Mouse (Mus musculus) urinary bladder, postnatal 36 days (tissue): ENCODE results near the gene Zfp853.

Source experiments
- DNase-seq, 2 experiments: peaks; one replicate each; pipeline ENCODE4 v3.0.0; 2022; ENCODE audit warnings: low spot score in 2 of 2, mixed read lengths in 1 of 2

Gene Zfp853

DNA sequence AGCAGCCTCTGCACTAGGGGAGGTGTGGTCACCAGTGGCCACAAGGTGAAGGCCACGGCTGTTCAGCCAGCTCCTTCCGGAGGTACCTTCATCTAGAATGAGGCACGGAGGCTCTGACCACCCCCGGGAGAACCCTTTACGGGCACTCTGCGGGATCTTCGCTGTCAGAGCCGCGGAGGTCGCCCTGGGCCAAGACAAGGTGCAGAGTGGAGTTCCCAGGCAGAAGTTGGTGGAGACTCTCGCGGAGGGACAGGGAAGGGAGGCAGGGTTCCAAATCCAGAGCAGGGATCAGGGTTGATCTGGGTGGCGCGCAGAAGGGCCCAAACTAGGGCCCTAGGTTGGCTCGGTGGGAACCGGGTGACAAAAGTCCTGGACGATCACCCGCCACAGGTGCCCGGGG, 544 bp downstream of the Zfp853 start:
- no peak for DNase-seq

- DNase-seq = no peak
Measured at GRCm38 (mm10) chr5:143289299-143289698, 4.1 kb downstream of the Zfp853 start.

DNA sequence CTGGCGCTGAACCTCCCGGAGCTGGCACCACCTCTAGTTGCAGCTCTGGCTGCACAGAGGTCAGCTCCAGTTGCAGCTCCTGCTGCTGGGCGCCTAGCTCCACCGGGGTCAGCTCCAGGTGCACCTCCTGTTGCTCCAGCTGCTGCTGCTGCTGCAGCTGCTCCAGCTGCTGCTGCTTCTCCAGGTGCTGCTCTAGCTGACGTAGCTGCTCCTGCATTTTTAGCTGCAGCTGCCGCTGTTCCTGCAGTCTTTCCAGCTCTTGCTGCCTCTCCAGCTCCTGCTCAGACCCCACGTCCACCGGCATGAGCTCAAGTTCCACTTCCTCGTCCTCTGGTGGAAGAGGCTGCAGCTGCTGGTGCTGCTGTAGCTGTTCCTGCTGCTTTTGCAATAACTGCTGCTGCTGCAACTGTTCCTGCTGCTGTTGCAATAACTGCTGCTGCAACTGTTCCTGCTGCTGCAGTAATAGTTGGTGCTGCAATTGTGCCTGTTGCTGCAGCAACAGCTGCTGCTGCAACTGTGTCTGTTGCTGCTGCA, 5.0 kb downstream of the Zfp853 start:
- DNase-seq = no peak

DNA sequence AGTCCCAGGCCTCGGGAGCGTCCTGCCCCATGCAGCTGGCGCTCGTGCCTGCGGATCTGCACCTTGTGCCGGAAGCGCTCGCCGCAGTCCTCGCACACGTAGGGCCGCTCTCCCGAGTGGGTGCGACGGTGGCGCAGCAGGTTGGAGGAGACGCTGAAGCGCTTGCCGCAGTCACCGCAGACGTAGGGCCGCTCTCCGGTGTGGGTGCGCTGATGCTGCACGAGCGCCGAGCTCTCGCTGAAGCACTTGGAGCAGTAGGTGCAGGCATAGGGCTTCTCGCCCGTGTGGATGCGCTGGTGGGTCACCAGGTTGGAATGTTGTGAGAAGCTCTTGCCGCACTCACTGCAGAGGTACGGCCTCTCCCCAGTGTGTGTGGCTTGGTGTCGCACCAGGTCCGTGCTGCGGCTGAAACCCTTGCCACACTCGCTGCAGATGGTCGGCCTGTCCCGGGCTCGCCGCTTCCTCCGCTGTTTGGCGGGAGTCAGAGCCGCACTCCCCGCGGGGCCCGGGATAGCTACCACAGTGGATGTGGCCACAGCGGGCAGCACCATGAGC, 5.6 kb downstream of the Zfp853 start:
- DNase-seq = no peak

DNA sequence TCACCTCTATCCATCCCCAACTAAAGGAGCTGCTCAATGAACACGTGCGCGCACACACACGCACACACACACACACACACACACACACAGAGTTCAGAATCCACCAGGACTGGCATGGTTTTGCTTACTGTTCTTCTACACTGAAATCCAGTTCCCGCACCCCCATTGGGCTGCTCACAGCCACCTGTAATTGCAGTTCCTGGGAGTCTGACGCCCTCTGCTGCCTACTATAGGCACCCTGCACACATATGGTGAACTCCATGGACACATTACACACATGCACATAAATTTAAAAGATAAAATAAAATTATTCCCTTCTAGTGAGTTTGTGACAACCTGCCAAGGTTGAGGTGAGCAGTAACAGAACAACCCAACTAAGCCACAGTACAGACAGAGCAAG, 8.7 kb downstream of the Zfp853 start:
- no peak for DNase-seq

GRCm38 (mm10) chr5:143279247-143279646, 14.2 kb downstream of the Zfp853 start:
- DNase-seq = no peak

DNA sequence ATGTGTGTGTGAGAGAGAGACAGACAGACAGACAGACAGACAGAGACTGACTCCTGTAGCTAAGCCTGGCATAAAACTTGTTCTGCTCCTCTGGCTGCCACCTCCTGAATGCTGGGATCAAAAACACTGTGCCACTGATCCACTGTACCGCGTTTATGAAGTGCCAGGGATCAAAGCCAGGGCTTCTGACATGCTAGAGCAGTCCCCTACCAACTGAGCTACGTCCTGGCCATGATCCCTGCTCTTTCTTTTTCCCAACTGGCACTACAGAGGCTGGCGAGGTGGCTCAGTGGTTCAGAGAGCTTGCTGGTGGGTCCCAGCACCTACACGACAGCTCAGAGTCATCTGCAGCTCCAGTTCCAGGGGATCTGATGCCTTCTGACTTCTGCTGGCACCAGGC, 17.7 kb downstream of the Zfp853 start:
- DNase-seq = no peak

DNA sequence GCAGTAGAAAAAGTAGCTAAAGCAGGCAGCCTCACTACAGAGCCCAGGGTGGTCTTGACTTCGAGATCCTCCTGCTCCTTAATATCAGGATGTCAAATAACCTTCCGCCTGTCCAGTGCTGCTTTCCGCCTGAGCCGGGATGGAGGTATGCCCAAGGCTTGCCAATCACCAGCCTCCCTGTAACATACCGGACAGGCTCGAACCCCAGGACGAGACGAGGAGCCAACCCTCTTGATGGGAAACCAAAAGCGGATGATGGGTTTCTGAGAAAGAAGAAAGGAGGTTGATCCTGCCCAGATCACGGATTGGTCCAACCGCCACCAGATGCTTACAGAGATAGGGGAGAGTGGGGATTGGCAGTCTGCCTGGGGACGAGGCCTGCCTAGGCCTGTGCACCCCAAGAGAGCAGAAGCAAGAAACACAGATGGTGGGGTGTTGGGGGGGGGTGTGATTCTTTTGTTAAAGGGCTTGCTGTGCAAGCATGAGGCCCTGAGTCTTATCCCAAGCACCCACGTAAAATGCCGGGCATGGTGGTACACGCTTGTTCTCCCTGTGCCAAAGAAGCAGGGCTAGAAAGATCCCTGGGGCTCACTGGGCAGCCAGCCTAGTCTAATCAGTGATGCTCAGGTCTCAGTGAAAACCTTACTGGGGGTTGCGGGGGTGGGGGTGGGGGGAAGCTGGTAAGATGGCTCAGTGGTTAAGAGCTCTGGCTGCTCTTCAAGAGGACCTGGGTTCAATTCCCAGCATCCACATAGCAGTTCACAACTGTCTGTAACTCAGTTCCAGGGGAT, 20.7 kb downstream of the Zfp853 start:
- no peak for DNase-seq

- no peak for DNase-seq
Measured at GRCm38 (mm10) chr5:143272108-143272507, 21.3 kb downstream of the Zfp853 start.

- no peak for DNase-seq
Measured at GRCm38 (mm10) chr5:143271642-143272041, 21.8 kb downstream of the Zfp853 start.

DNA sequence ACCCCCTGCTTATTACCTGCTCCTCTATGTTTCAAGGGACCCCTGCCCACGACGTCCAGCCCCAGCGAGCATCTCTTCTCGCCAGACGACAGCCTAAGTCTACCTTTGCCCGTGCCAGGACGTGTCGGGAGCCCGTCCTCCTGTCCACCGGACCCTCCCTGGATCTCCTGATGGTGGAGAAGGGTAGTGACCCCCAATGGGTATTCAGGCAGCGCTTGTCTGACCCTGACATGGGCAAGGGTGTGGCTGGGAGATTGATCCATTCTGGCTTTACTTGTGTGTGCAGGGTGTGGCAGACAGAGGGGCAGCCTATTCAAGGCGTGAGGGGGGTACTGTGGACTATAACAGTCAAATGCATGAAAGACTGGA, 23.3 kb downstream of the Zfp853 start:
- DNase-seq = no peak

DNA sequence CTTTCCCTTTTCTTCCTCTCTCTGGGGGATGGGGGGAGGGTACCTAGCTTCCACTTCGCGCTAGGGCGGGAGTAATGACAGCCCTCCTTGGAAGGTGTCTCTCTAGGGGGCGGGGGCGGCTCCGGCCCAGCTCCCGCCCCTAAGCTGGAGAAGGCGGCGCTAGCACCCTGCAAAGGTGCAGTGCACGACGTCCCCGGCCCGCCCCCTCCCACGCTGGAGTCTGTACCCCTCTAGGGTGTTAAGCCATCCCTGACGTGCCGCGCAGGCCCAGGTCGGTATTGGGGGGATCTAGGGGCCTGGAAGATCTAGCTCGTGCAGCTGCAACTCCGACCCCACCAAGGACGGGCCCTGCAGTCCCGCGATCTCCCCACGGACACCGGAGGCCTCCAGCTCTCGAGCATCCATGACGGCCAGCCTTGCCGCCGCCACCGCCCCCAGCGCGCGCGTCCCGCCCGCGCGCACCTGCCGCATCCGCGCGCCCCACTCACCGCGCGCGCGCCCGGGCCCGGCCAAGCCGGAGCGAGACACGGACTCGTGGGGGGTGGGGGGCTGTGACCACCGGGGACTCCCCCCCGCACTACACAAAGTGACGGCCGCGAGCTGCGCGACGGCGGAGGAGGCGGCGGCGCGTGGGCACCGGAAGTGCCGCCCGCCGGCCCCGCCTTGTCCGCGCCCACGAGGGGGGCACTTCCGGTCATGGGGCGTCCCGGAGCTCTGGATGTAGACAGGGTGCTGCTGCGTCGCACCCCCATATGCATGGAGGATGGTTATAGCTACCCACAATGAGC, 23.9 kb downstream of the Zfp853 start, which contains the start of gene Zfp316:
TSS of gene Zfp316 (minus strand) at position 660 of the 788 bp plus-strand sequence.
- DNase-seq = peak; percentile 60 to 64

DNA sequence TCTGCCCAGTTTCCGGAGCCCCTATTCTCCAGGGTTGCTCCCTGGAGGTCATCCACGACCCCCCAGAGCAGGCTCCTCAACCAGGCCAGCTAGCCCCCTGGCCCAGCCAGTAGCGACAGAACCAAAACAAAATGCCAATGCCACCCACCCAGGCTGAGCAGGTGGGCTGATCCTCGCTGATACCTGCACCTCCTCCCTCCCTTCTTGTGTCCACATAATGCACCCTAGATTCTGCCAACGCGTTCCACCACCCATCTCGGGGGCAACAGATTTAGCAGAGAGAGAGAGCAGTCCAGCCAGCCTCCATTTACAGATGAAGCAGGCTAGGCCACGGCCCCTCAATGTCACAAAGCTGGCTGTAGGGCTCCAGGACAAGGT, 24.4 kb downstream of the Zfp853 start:
- no peak for DNase-seq

DNA sequence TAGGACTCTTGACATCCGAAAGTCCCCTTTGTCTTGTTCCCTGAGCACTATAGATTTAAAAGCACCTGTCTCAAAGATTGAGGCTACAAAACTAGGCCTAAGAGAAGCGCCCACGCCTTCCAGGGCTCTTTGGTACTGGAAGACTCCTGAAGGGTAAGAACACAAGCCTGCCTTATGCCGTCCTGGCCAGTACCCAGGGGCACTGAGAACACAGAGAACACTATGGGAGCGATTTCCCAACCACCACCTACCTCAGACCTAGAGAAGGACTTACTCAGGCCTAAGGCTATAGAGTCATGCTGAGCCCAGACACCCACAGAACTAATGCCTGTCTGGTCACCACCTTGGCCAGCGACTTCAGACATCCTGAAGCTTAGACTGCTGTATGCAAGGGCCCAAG, 26.6 kb downstream of the Zfp853 start:
- no peak for DNase-seq

DNA sequence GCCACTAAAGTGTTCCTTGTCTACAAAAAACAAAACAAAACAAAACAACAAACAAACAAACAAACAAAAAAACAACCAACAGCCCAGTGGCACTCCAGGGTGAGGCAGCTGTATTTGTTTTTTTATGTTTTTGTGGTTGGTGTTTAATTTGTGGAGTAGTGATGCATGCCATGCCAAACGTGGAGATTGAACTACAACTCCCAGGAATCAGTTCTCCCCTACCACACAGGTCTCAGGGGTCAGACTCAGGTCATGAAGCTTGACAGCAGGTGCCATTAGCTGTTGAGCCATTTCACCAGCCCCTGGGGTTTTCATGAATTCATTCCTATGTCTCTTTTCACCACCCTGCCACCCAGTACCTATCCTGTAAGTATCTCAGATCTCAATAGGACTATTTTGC, 28.0 kb downstream of the Zfp853 start:
- DNase-seq = no peak

DNA sequence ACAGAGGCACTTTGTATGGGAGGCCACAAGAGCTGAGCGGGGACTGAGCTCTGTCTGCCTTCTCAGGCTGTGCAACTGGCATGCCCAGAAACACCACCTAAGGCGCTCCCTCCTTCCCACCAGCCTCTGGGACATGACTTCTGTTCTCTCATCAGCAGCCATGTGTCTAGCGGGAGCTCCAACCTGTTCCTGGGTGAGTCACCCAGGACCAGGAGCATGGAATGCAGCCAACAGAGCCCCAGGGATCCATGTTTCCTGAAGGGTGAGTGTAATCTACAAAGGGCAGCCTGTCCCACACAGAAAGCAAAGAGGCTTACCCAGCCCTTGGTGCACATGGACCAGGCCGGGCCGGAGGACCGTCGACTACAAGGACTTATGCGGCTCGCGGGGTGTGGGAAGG, 28.7 kb downstream of the Zfp853 start:
- DNase-seq = no peak

DNA sequence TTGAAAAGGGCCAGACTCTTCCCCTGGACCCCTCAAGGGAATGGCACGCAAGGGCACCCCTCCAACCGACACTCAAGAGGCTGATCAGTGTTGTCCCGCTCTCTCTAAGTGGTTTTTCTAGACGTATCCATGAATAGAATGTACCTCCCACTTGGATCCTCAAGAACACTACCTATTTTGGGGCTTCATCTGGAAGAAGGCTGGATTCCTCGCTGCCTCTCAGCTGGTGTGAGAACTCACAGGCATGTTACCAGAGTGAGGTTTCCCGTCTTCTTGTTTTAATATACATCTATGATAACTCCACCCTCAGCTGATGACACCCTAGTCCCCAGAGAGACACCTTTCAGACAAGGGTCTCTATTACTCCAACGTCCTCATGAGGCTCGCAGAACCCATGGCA, 31.8 kb downstream of the Zfp853 start:
- DNase-seq = no peak

DNA sequence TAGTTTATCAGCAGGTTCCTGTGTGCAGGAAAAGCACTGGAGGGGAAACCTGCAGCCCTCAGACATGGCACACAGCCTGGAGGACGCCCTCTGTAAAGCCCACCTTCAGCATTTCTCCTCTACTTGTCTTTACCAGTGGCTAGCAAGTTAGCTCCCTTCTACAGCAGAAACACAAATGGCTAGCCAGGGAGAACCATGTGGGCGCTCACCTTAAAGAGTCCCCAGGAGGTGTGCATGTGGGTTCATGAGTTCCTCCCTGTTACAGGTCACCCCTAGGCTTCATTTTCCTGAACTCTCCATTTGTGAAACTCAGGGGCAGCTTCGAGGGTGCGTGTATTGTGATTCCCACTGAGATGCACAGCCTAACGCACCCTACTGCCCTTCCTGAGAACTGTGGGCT, 37.6 kb downstream of the Zfp853 start:
- no peak for DNase-seq

- DNase-seq = no peak
Measured at GRCm38 (mm10) chr5:143255131-143255519, 38.3 kb downstream of the Zfp853 start.

- no peak for DNase-seq
Measured at GRCm38 (mm10) chr5:143254487-143255130, 38.8 kb downstream of the Zfp853 start.

GRCm38 (mm10) chr5:143253881-143254486, 39.4 kb downstream of the Zfp853 start:
- DNase-seq = no peak
